Mouse (Mus musculus) ES-Bruce4 (cell line): ENCODE measurements around the gene Tnfrsf11a.

ENCODE experiments used
- CTCF ChIP-seq: IDR thresholded peaks from one replicate; pipeline ENCODE4 v1.8.1; 2011; ENCODE audit warnings: low read depth, low read length
- EP300 ChIP-seq: IDR thresholded peaks from 2 replicates; pipeline ENCODE4 v1.6.1; 2011; ENCODE audit warnings: low read depth, low read length; ENCODE audit not compliant: insufficient read depth

DNA sequence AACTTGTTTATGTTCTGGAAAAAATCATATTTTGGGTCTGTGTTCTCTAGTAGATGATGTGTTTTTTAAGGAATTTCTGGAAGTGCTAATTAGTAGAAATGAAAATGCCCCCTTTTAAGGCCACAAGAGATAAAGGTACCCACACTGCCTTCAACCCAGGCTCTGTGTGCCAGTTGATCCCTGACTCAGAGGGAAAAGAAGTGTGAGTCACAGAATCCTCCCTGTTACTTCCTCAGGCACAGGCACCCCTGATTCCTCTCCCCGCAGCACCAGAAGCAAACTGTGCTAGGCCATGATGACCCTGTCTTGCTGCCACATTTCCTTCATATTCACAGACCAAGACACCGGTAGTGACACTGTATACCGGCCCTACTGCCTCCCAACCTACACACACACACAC lies 9.6 kb downstream of the Tnfrsf11a start:
- no peak for TF ChIP-seq CTCF
- no peak for TF ChIP-seq EP300
